Mouse (Mus musculus) kidney, adult 8-10 months (tissue): Measurements from ENCODE around the gene Dnajb8.

ENCODE experiments used
- DNase-seq, 2 experiments: peaks; one replicate each; pipeline ENCODE4 v3.0.0; 2022

Dnajb8 gene

GRCm38 (mm10) chr6:88232221-88232620 lies 10.2 kb downstream of the Dnajb8 start:
- DNase-seq, result no peak

GRCm38 (mm10) chr6:88233996-88234395 lies 11.9 kb downstream of the Dnajb8 start:
- peak; percentile 40 to 50 for DNase-seq

- no peak for DNase-seq
These were observed 13.4 kb downstream of the Dnajb8 start for GRCm38 (mm10) chr6:88235461-88235860.

GRCm38 (mm10) chr6:88235983-88236382 lies 13.9 kb downstream of the Dnajb8 start:
- DNase-seq, result no peak

GRCm38 (mm10) chr6:88236513-88236912 lies 14.4 kb downstream of the Dnajb8 start:
- DNase-seq, result no peak

- peak; percentile 43 to 69 for DNase-seq
These were observed 20.5 kb downstream of the Dnajb8 start for GRCm38 (mm10) chr6:88242604-88243003.

GRCm38 (mm10) chr6:88249231-88249630 lies 27.2 kb downstream of the Dnajb8 start:
- DNase-seq, result no peak

GRCm38 (mm10) chr6:88251396-88251795 lies 29.3 kb downstream of the Dnajb8 start:
- no peak for DNase-seq

- DNase-seq, result no peak
These were observed 29.9 kb downstream of the Dnajb8 start for GRCm38 (mm10) chr6:88251798-88252478.

- DNase-seq, result no peak
These were observed 32.0 kb downstream of the Dnajb8 start for GRCm38 (mm10) chr6:88254082-88254481.

- no peak for DNase-seq
These were observed 33.4 kb downstream of the Dnajb8 start for GRCm38 (mm10) chr6:88255435-88255834.

GRCm38 (mm10) chr6:88259621-88260020 lies 37.6 kb downstream of the Dnajb8 start:
- no peak for DNase-seq

GRCm38 (mm10) chr6:88260645-88261044 lies 38.6 kb downstream of the Dnajb8 start:
- DNase-seq, result no peak

GRCm38 (mm10) chr6:88262160-88262559 lies 40.1 kb downstream of the Dnajb8 start:
- DNase-seq, result no peak

- DNase-seq, result no peak
These were observed 43.3 kb downstream of the Dnajb8 start for GRCm38 (mm10) chr6:88265355-88265754.

- DNase-seq, result no peak
These were observed 44.0 kb downstream of the Dnajb8 start for GRCm38 (mm10) chr6:88266055-88266454.

- DNase-seq, result no peak
These were observed 45.0 kb downstream of the Dnajb8 start for GRCm38 (mm10) chr6:88267068-88267467.

GRCm38 (mm10) chr6:88267970-88268369 lies 45.9 kb downstream of the Dnajb8 start:
- no peak for DNase-seq

- DNase-seq, result no peak
These were observed 52.6 kb downstream of the Dnajb8 start for GRCm38 (mm10) chr6:88274623-88275022.

- DNase-seq, result no peak
These were observed 54.2 kb downstream of the Dnajb8 start for GRCm38 (mm10) chr6:88276221-88276620.

GRCm38 (mm10) chr6:88277242-88277641 lies 55.2 kb downstream of the Dnajb8 start:
- DNase-seq, result no peak

GRCm38 (mm10) chr6:88278141-88278540 lies 56.1 kb downstream of the Dnajb8 start:
- DNase-seq, result no peak

- DNase-seq, result no peak
These were observed 68.2 kb downstream of the Dnajb8 start for GRCm38 (mm10) chr6:88290129-88290766.

- DNase-seq, result no peak
These were observed 70.3 kb downstream of the Dnajb8 start for GRCm38 (mm10) chr6:88292274-88292909.
